Mouse (Mus musculus) midbrain, embryonic 13.5 days (tissue): Measurements from ENCODE around the gene Llgl2. TPM values are rescaled to one million over a fixed set of nuclear protein-coding genes. Genes with fewer than 3 reads are reported as not detected.
A peak's percentile ranks its signal among the peaks of the same experiment; 100 is the strongest.

Source experiments
- ATAC-seq: fragments of 200-750 bp; cut with Nextera tagmentation; 2 replicates; pipeline ENCODE4 v1.8.0; 2017; ENCODE audit warnings: mild to moderate bottlenecking, moderate TSS enrichment, moderate library complexity
- H3K27ac ChIP-seq: fragments of 300-500 bp; sonication (generic); 2 replicates; pipeline ENCODE4 v1.5.1; 2015; ENCODE audit warnings: inconsistent platforms, mild to moderate bottlenecking, moderate library complexity
- H3K27me3 ChIP-seq: fragments of 300-500 bp; sonication (generic); 2 replicates; pipeline ENCODE4 v1.6.1; 2015; ENCODE audit warnings: mild to moderate bottlenecking, inconsistent platforms
- H3K36me3 ChIP-seq: fragments of 300-500 bp; sonication (generic); 2 replicates; pipeline ENCODE4 v1.6.1; 2015; ENCODE audit warnings: mild to moderate bottlenecking, inconsistent platforms
- H3K4me1 ChIP-seq: fragments of 300-500 bp; sonication (generic); replicated peaks from 2 replicates; pipeline ENCODE4 v1.6.1; 2015; ENCODE audit warnings: inconsistent platforms
- H3K4me2 ChIP-seq: fragments of 300-500 bp; sonication (generic); replicated peaks from 2 replicates; pipeline ENCODE4 v1.6.1; 2015; ENCODE audit warnings: moderate library complexity, mild to moderate bottlenecking, inconsistent platforms
- H3K4me3 ChIP-seq: fragments of 300-500 bp; sonication (generic); replicated peaks from 2 replicates; pipeline ENCODE4 v1.5.1; 2015; ENCODE audit warnings: mild to moderate bottlenecking, inconsistent platforms
- H3K9ac ChIP-seq: fragments of 300-500 bp; sonication (generic); replicated peaks from 2 replicates; pipeline ENCODE4 v1.6.1; 2015; ENCODE audit warnings: mild to moderate bottlenecking, inconsistent platforms
- H3K9me3 ChIP-seq: fragments of 300-500 bp; sonication (generic); 2 replicates; pipeline ENCODE4 v1.6.1; 2016; ENCODE audit warnings: mild to moderate bottlenecking, inconsistent platforms
- WGBS: fragments of 180-500 bp; shearing (Covaris S2); methylation state at CpG from one replicate; pipeline ENCODE4 v1.1.7; 2015; 5-methylcytosine and 5-hydroxymethylcytosine counted together
- polyA plus RNA-seq: library from polyadenylated mRNA; unstranded; fragments of >200 nt; fragmentation: Nextera tagmentation; extraction: Ambion mirVana; gene quantifications from 2 replicates; pipeline ENCODE4 v1.2.1, GENCODE M21; 2015

The Llgl2 gene
- polyA plus RNA-seq, 1 experiment from 2014 or later = 0.66 TPM

GRCm38 (mm10) chr11:115792353-115792752 lies 31.5 kb upstream of the Llgl2 start:
- Histone ChIP-seq H3K36me3 (peaks cover 98% of the 10 kb centered on the region), H3K27ac (no peak overlapping the region), H3K4me3 (no peak overlapping the region), H3K27me3 (no peaks in the 10 kb centered on the region), H3K4me2 (no peak overlapping the region), H3K9ac (no peak overlapping the region), H3K9me3 (no peaks in the 10 kb centered on the region), H3K4me1 (no peaks in the 10 kb centered on the region)
- 89% methylated on average over 14 of the region's 14 CpGs for WGBS
- no peak for ATAC-seq

- no peaks in the 10 kb centered on the region for H3K27me3 ChIP-seq
- no peak for ATAC-seq
- no peak overlapping the region for H3K9ac ChIP-seq
- no peak overlapping the region for H3K4me3 ChIP-seq
- peaks cover 100% of the 10 kb centered on the region for H3K36me3 ChIP-seq
- H3K4me2 ChIP-seq = no peak overlapping the region
- no peak overlapping the region for H3K27ac ChIP-seq
- no peaks in the 10 kb centered on the region for H3K9me3 ChIP-seq
- H3K4me1 ChIP-seq = no peaks in the 10 kb centered on the region
- 87% methylated on average over 15 of the region's 15 CpGs for WGBS
Measured at GRCm38 (mm10) chr11:115796898-115797297, 27.0 kb upstream of the Llgl2 start.

GRCm38 (mm10) chr11:115797665-115798064 lies 26.2 kb upstream of the Llgl2 start:
- no peak overlapping the region for H3K9ac ChIP-seq
- no peak overlapping the region for H3K4me2 ChIP-seq
- H3K4me1 ChIP-seq = no peaks in the 10 kb centered on the region
- 93% methylated on average over 9 of the region's 9 CpGs for WGBS
- H3K9me3 ChIP-seq = no peaks in the 10 kb centered on the region
- no peaks in the 10 kb centered on the region for H3K27me3 ChIP-seq
- peaks cover 100% of the 10 kb centered on the region for H3K36me3 ChIP-seq
- no peak overlapping the region for H3K4me3 ChIP-seq
- no peak for ATAC-seq
- no peak overlapping the region for H3K27ac ChIP-seq

GRCm38 (mm10) chr11:115800981-115801380 lies 22.9 kb upstream of the Llgl2 start:
- Histone ChIP-seq H3K36me3 (peaks cover 94% of the 10 kb centered on the region), H3K9ac (no peak overlapping the region)
- 95% methylated on average over 18 of the region's 18 CpGs for WGBS

GRCm38 (mm10) chr11:115803072-115803709 lies 20.7 kb upstream of the Llgl2 start:
- no peak for ATAC-seq
- Histone ChIP-seq H3K4me2 (no peak overlapping the region), H3K9me3 (no peaks in the 10 kb centered on the region), H3K4me1 (peaks cover 12% of the 10 kb centered on the region), H3K4me3 (no peak overlapping the region), H3K27me3 (no peaks in the 10 kb centered on the region), H3K36me3 (peaks cover 86% of the 10 kb centered on the region), H3K9ac (no peak overlapping the region), H3K27ac (no peak overlapping the region)
- 95% methylated on average over 24 of the region's 24 CpGs for WGBS

More at GRCm38 (mm10) chr11:115800981-115801380, 22.9 kb upstream of the Llgl2 start:
- no peaks in the 10 kb centered on the region for H3K27me3 ChIP-seq
- no peak overlapping the region for H3K4me3 ChIP-seq
- no peak overlapping the region for H3K27ac ChIP-seq
- no peaks in the 10 kb centered on the region for H3K9me3 ChIP-seq
- no peak for ATAC-seq
- no peak overlapping the region for H3K4me2 ChIP-seq
- no peaks in the 10 kb centered on the region for H3K4me1 ChIP-seq

- Histone ChIP-seq H3K4me2 (no peak overlapping the region), H3K9ac (no peak overlapping the region), H3K36me3 (peaks cover 68% of the 10 kb centered on the region), H3K27me3 (no peaks in the 10 kb centered on the region), H3K4me1 (peaks cover 30% of the 10 kb centered on the region), H3K9me3 (no peaks in the 10 kb centered on the region), H3K4me3 (no peak overlapping the region), H3K27ac (no peak overlapping the region)
- WGBS = 98% methylated on average over 7 of the region's 7 CpGs
- no peak for ATAC-seq
Measured at GRCm38 (mm10) chr11:115805005-115805404, 18.8 kb upstream of the Llgl2 start.

- H3K9ac ChIP-seq = no peak overlapping the region
- H3K27me3 ChIP-seq = no peaks in the 10 kb centered on the region
- no peak overlapping the region for H3K4me3 ChIP-seq
- H3K4me2 ChIP-seq = no peak overlapping the region
- 96% methylated on average over 10 of the region's 10 CpGs for WGBS
- H3K9me3 ChIP-seq = no peaks in the 10 kb centered on the region
- ATAC-seq = no peak
- peaks cover 66% of the 10 kb centered on the region for H3K36me3 ChIP-seq
- no peak overlapping the region for H3K27ac ChIP-seq
- H3K4me1 ChIP-seq = peaks cover 42% of the 10 kb centered on the region
Measured at GRCm38 (mm10) chr11:115806154-115806553, 17.7 kb upstream of the Llgl2 start.

GRCm38 (mm10) chr11:115807306-115807705 lies 16.5 kb upstream of the Llgl2 start:
- Histone ChIP-seq H3K4me1 (peaks cover 53% of the 10 kb centered on the region), H3K4me3 (no peak overlapping the region), H3K9ac (0 out of 2 replicates have a peak overlapping the region, but pooled peaks have one; percentile 4), H3K4me2 (peak overlapping the region; percentile 15; the same call in 1 of the 2 replicates), H3K27me3 (no peaks in the 10 kb centered on the region), H3K27ac (peak overlapping the region; percentile 74), H3K9me3 (no peaks in the 10 kb centered on the region), H3K36me3 (peaks cover 55% of the 10 kb centered on the region)
- WGBS = 68% methylated on average over 6 of the region's 6 CpGs
- ATAC-seq = 0 out of 2 replicates have a peak, but pooled peaks have one; percentile 10

- ATAC-seq = no peak
- H3K9ac ChIP-seq = 0 out of 2 replicates have a peak overlapping the region, but pooled peaks have one; percentile 15
- peak overlapping the region; percentile 74 for H3K27ac ChIP-seq
- peak overlapping the region; percentile 93 for H3K4me2 ChIP-seq
- 56% methylated on average over 11 of the region's 11 CpGs for WGBS
- no peak overlapping the region for H3K4me3 ChIP-seq
- peaks cover 60% of the 10 kb centered on the region for H3K4me1 ChIP-seq
- H3K36me3 ChIP-seq = peaks cover 48% of the 10 kb centered on the region
- H3K9me3 ChIP-seq = no peaks in the 10 kb centered on the region
- no peaks in the 10 kb centered on the region for H3K27me3 ChIP-seq
Measured at GRCm38 (mm10) chr11:115807971-115808370, 15.9 kb upstream of the Llgl2 start.

- peak overlapping the region; percentile 15 for H3K9ac ChIP-seq
- no peak overlapping the region for H3K4me3 ChIP-seq
- H3K4me1 ChIP-seq = peaks cover 62% of the 10 kb centered on the region
- ATAC-seq = 0 out of 2 replicates have a peak, but pooled peaks have one; percentile 2
- H3K9me3 ChIP-seq = no peaks in the 10 kb centered on the region
- 61% methylated on average over 10 of the region's 10 CpGs for WGBS
- H3K36me3 ChIP-seq = peaks cover 40% of the 10 kb centered on the region
- peak overlapping the region; percentile 93 for H3K4me2 ChIP-seq
- H3K27me3 ChIP-seq = no peaks in the 10 kb centered on the region
- H3K27ac ChIP-seq = peak overlapping the region; percentile 74
Measured at GRCm38 (mm10) chr11:115808696-115809310, 15.0 kb upstream of the Llgl2 start.

- Histone ChIP-seq H3K27me3 (no peaks in the 10 kb centered on the region), H3K4me1 (peaks cover 66% of the 10 kb centered on the region), H3K4me2 (peak overlapping the region; percentile 93), H3K9me3 (no peaks in the 10 kb centered on the region), H3K36me3 (peaks cover 36% of the 10 kb centered on the region), H3K27ac (peak overlapping the region; percentile 74), H3K4me3 (no peak overlapping the region), H3K9ac (peak overlapping the region; percentile 15)
- no peak for ATAC-seq
- WGBS = 78% methylated on average over 8 of the region's 8 CpGs
Measured at GRCm38 (mm10) chr11:115809311-115809781, 14.5 kb upstream of the Llgl2 start.

GRCm38 (mm10) chr11:115810377-115810776 lies 13.5 kb upstream of the Llgl2 start:
- H3K27me3 ChIP-seq = no peaks in the 10 kb centered on the region
- H3K9ac ChIP-seq = peak overlapping the region; percentile 46; the same call in 1 of the 2 replicates
- no peak overlapping the region; the same call in 1 of the 2 replicates for H3K27ac ChIP-seq
- H3K4me1 ChIP-seq = peaks cover 70% of the 10 kb centered on the region
- H3K4me2 ChIP-seq = peak overlapping the region; percentile 93
- H3K9me3 ChIP-seq = no peaks in the 10 kb centered on the region
- no peak for ATAC-seq
- H3K4me3 ChIP-seq = peak overlapping the region; percentile 92
- 85% methylated on average over 14 of the region's 14 CpGs for WGBS
- H3K36me3 ChIP-seq = peaks cover 25% of the 10 kb centered on the region
